Comparison of ENCODE assay signal across 25 mouse cellular contexts in genomic region chr10:91979841-91980240, GRCm38 (mm10).
A peak's percentile ranks its signal among the peaks of the same experiment; 100 is the strongest.
DNase-seq lines count a peak whose midpoint lies in the region; ATAC-seq and TF ChIP-seq lines count a peak whose summit lies in the region.
"Had no signal": no experiment of that assay in that cellular context is flagged by ENCODE, and none has a peak within 500 bp of the region (broad histone marks: within the 10 kb centered on the region; RNA-seq: fewer than 3 reads in every experiment).

No protein-coding gene starts in this region.

- no peaks in the 10 kb centered on the region for H3K36me3 ChIP-seq in heart, embryonic 12.5 days
- no peaks in the 10 kb centered on the region for H3K36me3 ChIP-seq in kidney, embryonic 16.5 days (ENCODE audit: insufficient read depth, low read length)
- H3K36me3 ChIP-seq in lung, embryonic 16.5 days (ENCODE audit: control insufficient read depth, insufficient read depth, low read length) = no peaks in the 10 kb centered on the region
- H3K36me3 ChIP-seq in stomach, postnatal 0 days (ENCODE audit: control insufficient read depth, insufficient read depth, low read length) = no peaks in the 10 kb centered on the region
- H3K36me3 ChIP-seq in liver, embryonic 12.5 days = no peaks in the 10 kb centered on the region
- H3K36me3 ChIP-seq: heart, embryonic 10.5 days; hindbrain, embryonic 15.5 days; intestine, embryonic 15.5 days; midbrain, embryonic 10.5 days; neural tube, embryonic 13.5 days had no signal

- peak; percentile 7 for DNase-seq in heart, adult 8-10 months (ENCODE audit: low spot score)
- DNase-seq in kidney, postnatal 25 days = peak; percentile 2 to 43
- DNase-seq in stomach, postnatal 0 days (ENCODE audit: low spot score) = peak; percentile 16
- DNase-seq: cerebellum, adult 11-12 months; cerebellum, postnatal 25 days; embryo, embryonic 11 days; gastrocnemius, postnatal 25 days; heart, postnatal 4 days; left cerebral cortex, postnatal 4 days; liver; thymus, postnatal 36 days had no signal

- 79% methylated on average over 2 of the region's 2 CpGs for WGBS in heart, embryonic 12.5 days
- WGBS in kidney, embryonic 16.5 days = 91% methylated on average over 2 of the region's 2 CpGs
- 62% methylated on average over 2 of the region's 2 CpGs for WGBS in lung, embryonic 16.5 days
- WGBS in stomach, postnatal 0 days = 55% methylated on average over 2 of the region's 2 CpGs
- WGBS in liver, embryonic 12.5 days (ENCODE audit: insufficient replicate concordance) = 67% methylated on average over 2 of the region's 2 CpGs

- H3K9me3 ChIP-seq in heart, embryonic 12.5 days (replicated peaks) = no peaks in the 10 kb centered on the region
- no peaks in the 10 kb centered on the region for H3K9me3 ChIP-seq in kidney, embryonic 16.5 days (ENCODE audit: low read length)
- no peaks in the 10 kb centered on the region for H3K9me3 ChIP-seq in lung, embryonic 16.5 days (ENCODE audit: control insufficient read depth, low read length)
- H3K9me3 ChIP-seq in stomach, postnatal 0 days (ENCODE audit: control insufficient read depth, low read length) = no peaks in the 10 kb centered on the region
- no peaks in the 10 kb centered on the region for H3K9me3 ChIP-seq in liver, embryonic 12.5 days (replicated peaks)
- H3K9me3 ChIP-seq: heart, embryonic 10.5 days; hindbrain, embryonic 15.5 days; intestine, embryonic 15.5 days; midbrain, embryonic 10.5 days; neural tube, embryonic 13.5 days had no signal

- H3K4me2 ChIP-seq in heart, embryonic 12.5 days = no peak overlapping the region
- no peak overlapping the region for H3K4me2 ChIP-seq in kidney, embryonic 16.5 days (replicated peaks; ENCODE audit: low read depth, low read length)
- no peak overlapping the region for H3K4me2 ChIP-seq in lung, embryonic 16.5 days (ENCODE audit: low read depth, low read length)
- H3K4me2 ChIP-seq in stomach, postnatal 0 days (replicated peaks; ENCODE audit: low read depth) = no peak overlapping the region
- H3K4me2 ChIP-seq in liver, embryonic 12.5 days = no peak overlapping the region
- H3K4me2 ChIP-seq: hindbrain, embryonic 15.5 days; intestine, embryonic 15.5 days; neural tube, embryonic 13.5 days had no signal

- H3K9ac ChIP-seq in heart, embryonic 12.5 days = no peak overlapping the region
- no peak overlapping the region for H3K9ac ChIP-seq in kidney, embryonic 16.5 days (replicated peaks; ENCODE audit: low read length)
- H3K9ac ChIP-seq in lung, embryonic 16.5 days (ENCODE audit: low read length) = no peak overlapping the region
- no peak overlapping the region for H3K9ac ChIP-seq in stomach, postnatal 0 days (ENCODE audit: low read length)
- no peak overlapping the region for H3K9ac ChIP-seq in liver, embryonic 12.5 days
- H3K9ac ChIP-seq: hindbrain, embryonic 15.5 days; intestine, embryonic 15.5 days; neural tube, embryonic 13.5 days had no signal

- H3K4me1 ChIP-seq in heart, embryonic 12.5 days (replicated peaks) = no peaks in the 10 kb centered on the region
- no peaks in the 10 kb centered on the region for H3K4me1 ChIP-seq in kidney, embryonic 16.5 days (ENCODE audit: insufficient read depth, low read length)
- no peaks in the 10 kb centered on the region for H3K4me1 ChIP-seq in lung, embryonic 16.5 days (replicated peaks; ENCODE audit: control insufficient read depth, insufficient read depth, low read length)
- H3K4me1 ChIP-seq in stomach, postnatal 0 days (replicated peaks; ENCODE audit: control insufficient read depth, insufficient read depth) = no peaks in the 10 kb centered on the region
- no peaks in the 10 kb centered on the region for H3K4me1 ChIP-seq in liver, embryonic 12.5 days
- H3K4me1 ChIP-seq: heart, embryonic 10.5 days; hindbrain, embryonic 15.5 days; intestine, embryonic 15.5 days; midbrain, embryonic 10.5 days; neural tube, embryonic 13.5 days had no signal

- no peaks in the 10 kb centered on the region for H3K27me3 ChIP-seq in heart, embryonic 12.5 days (replicated peaks)
- H3K27me3 ChIP-seq in kidney, embryonic 16.5 days (ENCODE audit: insufficient read depth, low read length) = no peaks in the 10 kb centered on the region
- no peaks in the 10 kb centered on the region for H3K27me3 ChIP-seq in lung, embryonic 16.5 days (ENCODE audit: control insufficient read depth, insufficient read depth, low read depth, low read length)
- H3K27me3 ChIP-seq in stomach, postnatal 0 days (ENCODE audit: control insufficient read depth, insufficient read depth, low read length) = no peaks in the 10 kb centered on the region
- H3K27me3 ChIP-seq in liver, embryonic 12.5 days (replicated peaks) = no peaks in the 10 kb centered on the region
- H3K27me3 ChIP-seq: CH12.LX; hindbrain, embryonic 15.5 days; intestine, embryonic 15.5 days; neural tube, embryonic 13.5 days had no signal

- ATAC-seq in heart, embryonic 12.5 days (ENCODE audit: insufficient number of reproducible peaks, low FRiP score) = no peak
- ATAC-seq in kidney, embryonic 16.5 days (ENCODE audit: low FRiP score, low TSS enrichment) = no peak
- peak; percentile 64 for ATAC-seq in lung, embryonic 16.5 days (ENCODE audit: low read depth)
- ATAC-seq in stomach, postnatal 0 days (ENCODE audit: low FRiP score, low TSS enrichment) = peak; percentile 35; the same call in 1 of the 2 replicates
- no peak for ATAC-seq in liver, embryonic 12.5 days
- ATAC-seq: forebrain, embryonic 16.5 days; intestine, embryonic 15.5 days had no signal

- no peak for TF ChIP-seq CTCF in stomach, postnatal 0 days (IDR thresholded peaks at IDR 0.05; ENCODE audit: low read depth)

- no peak overlapping the region for H3K27ac ChIP-seq in heart, embryonic 12.5 days (ENCODE audit: poor library complexity, severe bottlenecking)
- no peak overlapping the region for H3K27ac ChIP-seq in kidney, embryonic 16.5 days (ENCODE audit: low read length)
- H3K27ac ChIP-seq in lung, embryonic 16.5 days (ENCODE audit: low read length) = no peak overlapping the region
- no peak overlapping the region for H3K27ac ChIP-seq in stomach, postnatal 0 days (replicated peaks)
- no peak overlapping the region for H3K27ac ChIP-seq in liver, embryonic 12.5 days
- H3K27ac ChIP-seq: heart, embryonic 10.5 days; hindbrain, embryonic 15.5 days; intestine, embryonic 15.5 days; layer of hippocampus, adult 2 months; left cerebral cortex, adult 2 months; macrophage; midbrain, embryonic 10.5 days; neural tube, embryonic 13.5 days had no signal

- H3K4me3 ChIP-seq in heart, embryonic 12.5 days = no peak overlapping the region
- no peak overlapping the region for H3K4me3 ChIP-seq in kidney, embryonic 16.5 days (ENCODE audit: low read length)
- no peak overlapping the region for H3K4me3 ChIP-seq in lung, embryonic 16.5 days (ENCODE audit: low read length)
- H3K4me3 ChIP-seq in stomach, postnatal 0 days (ENCODE audit: low read depth, low read length) = no peak overlapping the region
- H3K4me3 ChIP-seq in liver, embryonic 12.5 days = no peak overlapping the region
- H3K4me3 ChIP-seq: heart, embryonic 10.5 days; hindbrain, embryonic 15.5 days; intestine, embryonic 15.5 days; layer of hippocampus, adult 2 months; left cerebral cortex, adult 2 months; midbrain, embryonic 10.5 days; neural tube, embryonic 13.5 days had no signal

- TF ChIP-seq EP300 in stomach, postnatal 0 days (optimal IDR thresholded peaks at IDR 0.05) = no peak

Comparison
In these comparisons a context has a peak if more than half of its experiments do, and no peak if none do; other contexts are left out.
1. ATAC-seq: peak in lung, embryonic 16.5 days (single experiment) and stomach, postnatal 0 days (single experiment); none in heart, embryonic 12.5 days (single experiment), kidney, embryonic 16.5 days (single experiment) and liver, embryonic 12.5 days (single experiment).
2. Peak in every context shown above with its lines, with median percentiles within 50 percentile points of each other: DNase-seq.